Mouse (Mus musculus) lung, postnatal 4 days (tissue): ENCODE measurements around the gene Tbc1d24.

Source experiments
- DNase-seq, 2 experiments: peaks; one replicate each; pipeline ENCODE4 v3.0.0; 2021

The Tbc1d24 gene

GRCm38 (mm10) chr17:24209043-24209915, 3.9 kb upstream of the Tbc1d24 start, which contains the start of gene Ntn3:
Ntn3 (minus strand) TSS chr17:24209531.
- peak; percentile 55 to 74 for DNase-seq

GRCm38 (mm10) chr17:24208641-24209042, 3.3 kb upstream of the Tbc1d24 start:
- DNase-seq, result no peak

GRCm38 (mm10) chr17:24207768-24208640, 2.6 kb upstream of the Tbc1d24 start:
- no peak for DNase-seq

GRCm38 (mm10) chr17:24206451-24207351, 1.3 kb upstream of the Tbc1d24 start:
- peak; percentile 64 to 72 for DNase-seq

GRCm38 (mm10) chr17:24205908-24206361, 573 bp upstream of the Tbc1d24 start:
- DNase-seq, result peak in 1 of 2 experiments; percentile 65

GRCm38 (mm10) chr17:24204846-24205245, 516 bp downstream of the Tbc1d24 start:
- DNase-seq, result no peak

- DNase-seq, result no peak
Observed at GRCm38 (mm10) chr17:24203611-24204534, 1.5 kb downstream of the Tbc1d24 start.

GRCm38 (mm10) chr17:24203068-24203467, 2.3 kb downstream of the Tbc1d24 start:
- no peak for DNase-seq

- DNase-seq, result no peak
Observed at GRCm38 (mm10) chr17:24201092-24201491, 4.3 kb downstream of the Tbc1d24 start.

- DNase-seq, result no peak
Observed at GRCm38 (mm10) chr17:24199741-24200140, 5.6 kb downstream of the Tbc1d24 start.

- no peak for DNase-seq
Observed at GRCm38 (mm10) chr17:24199252-24199651, 6.1 kb downstream of the Tbc1d24 start.

GRCm38 (mm10) chr17:24197032-24197824, 8.1 kb downstream of the Tbc1d24 start:
- DNase-seq, result no peak

- no peak for DNase-seq
Observed at GRCm38 (mm10) chr17:24195349-24195748, 10.0 kb downstream of the Tbc1d24 start.

GRCm38 (mm10) chr17:24193769-24194168, 11.6 kb downstream of the Tbc1d24 start:
- DNase-seq, result no peak

- DNase-seq, result no peak
Observed at GRCm38 (mm10) chr17:24193268-24193667, 12.1 kb downstream of the Tbc1d24 start.

GRCm38 (mm10) chr17:24192848-24193247, 12.5 kb downstream of the Tbc1d24 start:
- no peak for DNase-seq

GRCm38 (mm10) chr17:24191481-24191880, 13.9 kb downstream of the Tbc1d24 start:
- DNase-seq, result no peak

- DNase-seq, result no peak
Observed at GRCm38 (mm10) chr17:24190934-24191333, 14.4 kb downstream of the Tbc1d24 start.

- no peak for DNase-seq
Observed at GRCm38 (mm10) chr17:24174259-24174658, 31.1 kb downstream of the Tbc1d24 start.

- peak; percentile 51 to 79 for DNase-seq
Observed at GRCm38 (mm10) chr17:24173423-24173822, 31.9 kb downstream of the Tbc1d24 start.
